Mouse (Mus musculus) cerebellum, adult 18-20 months (tissue): ENCODE data around the gene Atp13a1.
A peak's percentile ranks its signal among the peaks of the same experiment; 100 is the strongest.

ENCODE experiments used
- DNase-seq, 2 experiments: peaks; one replicate each; pipeline ENCODE4 v3.0.0; 2021

The Atp13a1 gene

DNA sequence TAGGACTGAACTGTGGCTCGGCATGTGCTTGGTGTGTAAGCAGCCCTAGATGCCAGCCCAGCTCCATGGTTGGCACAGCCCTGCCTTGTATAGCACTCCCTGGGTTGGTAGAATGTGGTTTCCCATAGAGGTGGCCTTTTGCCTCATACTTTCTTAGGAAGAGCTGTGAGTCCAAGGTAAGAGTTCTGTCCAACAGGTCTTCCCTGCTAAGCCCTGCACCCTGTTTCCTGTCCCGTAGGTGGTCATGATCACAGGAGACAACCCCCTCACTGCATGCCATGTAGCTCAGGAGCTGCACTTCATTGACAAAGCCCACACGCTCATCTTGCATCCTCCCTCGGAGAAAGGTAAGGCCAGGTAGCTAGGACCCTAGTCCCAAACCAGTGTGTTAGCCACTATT, 10.8 kb downstream of the Atp13a1 start:
- DNase-seq: no peak

- DNase-seq: no peak
Observed at GRCm38 (mm10) chr8:69802216-69802615, 11.3 kb downstream of the Atp13a1 start.

GRCm38 (mm10) chr8:69803366-69803765, 12.4 kb downstream of the Atp13a1 start:
- DNase-seq: no peak

GRCm38 (mm10) chr8:69804537-69804936, 13.6 kb downstream of the Atp13a1 start:
- no peak for DNase-seq

- no peak for DNase-seq
Observed at GRCm38 (mm10) chr8:69805086-69805485, 14.1 kb downstream of the Atp13a1 start.

- DNase-seq: no peak
Observed at GRCm38 (mm10) chr8:69805491-69805890, 14.5 kb downstream of the Atp13a1 start.

- DNase-seq: no peak
Observed at GRCm38 (mm10) chr8:69807236-69807635, 16.3 kb downstream of the Atp13a1 start.

- peak in 1 of 2 experiments; percentile 34 for DNase-seq
Observed at GRCm38 (mm10) chr8:69808094-69808863, 17.3 kb downstream of the Atp13a1 start, which contains the start of gene Gmip. Gmip (plus strand) TSS chr8:69808679.

GRCm38 (mm10) chr8:69808864-69809403, 18.0 kb downstream of the Atp13a1 start:
- no peak for DNase-seq

DNA sequence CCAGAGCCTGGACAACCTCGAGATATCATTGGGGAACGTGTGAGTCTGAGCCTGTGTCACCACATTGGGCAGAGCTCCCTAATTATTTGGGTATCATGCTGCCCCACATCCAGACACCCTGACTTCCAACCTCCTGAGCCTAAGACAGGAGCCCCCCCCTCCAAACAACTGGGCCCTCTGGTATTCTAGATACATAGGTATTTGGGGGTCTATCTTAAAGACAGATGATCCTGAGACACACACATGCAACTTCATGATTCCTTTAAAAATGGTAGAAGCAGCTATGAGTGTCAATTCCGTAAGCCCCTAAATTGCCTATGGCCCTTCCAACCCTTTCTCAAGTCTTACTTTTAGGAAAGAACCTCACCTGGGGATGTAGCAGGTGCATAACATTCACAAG, 18.9 kb downstream of the Atp13a1 start:
- no peak for DNase-seq

DNA sequence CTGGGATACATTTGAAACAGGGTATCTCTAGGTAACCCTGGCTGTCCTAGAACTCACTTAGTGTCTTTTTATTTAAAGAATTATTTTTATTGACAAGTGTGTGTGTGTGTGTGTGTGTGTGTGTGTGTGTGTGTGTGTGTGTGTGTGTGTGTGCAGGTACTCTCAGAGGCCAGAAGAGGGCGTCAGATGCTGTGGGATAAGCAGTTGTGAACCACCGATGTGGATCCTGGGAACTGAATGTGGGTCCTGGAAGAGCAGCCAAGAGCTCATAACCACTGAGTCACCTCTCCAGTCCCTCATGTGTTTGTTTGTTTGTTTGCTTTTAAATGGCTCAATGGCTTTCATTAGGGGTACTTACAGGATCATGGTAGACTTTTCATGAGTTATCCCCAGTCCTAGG, 23.9 kb downstream of the Atp13a1 start:
- no peak for DNase-seq

GRCm38 (mm10) chr8:69815396-69815795, 24.4 kb downstream of the Atp13a1 start:
- DNase-seq: no peak

- DNase-seq: no peak
Observed at GRCm38 (mm10) chr8:69820466-69820865, 29.5 kb downstream of the Atp13a1 start.

DNA sequence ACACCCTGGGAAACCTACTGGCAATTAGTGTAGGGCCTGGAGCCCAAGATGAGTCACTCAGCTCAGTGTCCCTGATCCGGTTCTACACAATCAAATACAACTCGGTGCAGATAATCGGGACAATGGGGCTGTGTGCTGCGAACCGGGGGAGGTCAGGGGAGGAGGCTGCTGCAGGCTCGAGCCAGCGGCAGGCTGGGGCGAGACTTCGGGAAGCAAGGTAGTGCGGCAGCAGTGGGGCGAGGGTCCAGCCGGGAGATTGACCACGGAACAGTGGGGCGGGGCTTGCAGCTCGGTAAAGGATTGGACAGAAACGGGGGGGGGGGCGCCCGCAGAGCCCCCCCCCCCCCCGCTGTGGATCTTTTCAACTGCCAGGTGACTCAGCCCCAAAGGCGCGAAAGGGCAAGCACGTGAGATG, 31.0 kb downstream of the Atp13a1 start:
- no peak for DNase-seq

DNA sequence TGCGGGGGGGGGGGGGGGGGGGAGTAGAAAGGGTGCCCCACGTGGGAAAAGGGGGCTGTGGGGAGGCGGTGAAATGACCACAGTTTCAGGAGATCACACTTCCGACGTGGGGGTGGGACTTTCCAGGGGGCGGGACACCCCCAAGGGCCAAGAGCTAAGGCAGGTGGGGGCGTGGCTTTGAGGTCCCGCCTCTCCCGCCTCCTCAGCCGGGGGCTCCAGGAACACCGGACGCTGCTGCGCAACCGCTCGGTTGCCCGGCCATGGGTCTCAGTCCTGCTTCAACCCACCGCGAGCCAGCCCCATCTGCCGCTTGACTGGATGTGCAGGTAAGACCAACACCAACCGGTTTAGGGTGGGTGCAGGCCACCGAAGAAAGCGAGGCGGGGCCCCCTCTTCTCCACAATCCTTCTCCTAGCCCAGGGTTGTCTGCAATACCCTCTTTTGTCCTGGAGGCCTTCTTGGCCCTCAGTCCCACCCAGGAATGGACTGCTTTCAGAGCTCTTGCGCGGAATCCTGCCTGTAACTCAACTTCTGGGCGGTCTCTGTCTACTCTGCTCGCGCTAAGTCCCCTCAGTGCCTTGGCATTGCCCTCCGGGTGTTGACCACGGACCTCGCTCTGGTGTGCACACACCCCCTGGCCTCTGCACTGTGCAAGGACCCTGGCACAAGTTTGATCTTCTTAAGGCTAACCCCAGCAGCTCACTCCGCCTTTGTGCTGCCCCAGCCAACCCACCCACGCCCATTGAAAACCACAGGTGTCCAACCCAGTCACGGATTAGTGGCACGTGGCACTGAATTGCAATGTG, 31.6 kb downstream of the Atp13a1 start, which contains the start of gene Lpar2:
TSS of gene Lpar2 (plus strand) at position 44 of the 806 bp plus-strand sequence.
- DNase-seq: peak in 1 of 2 experiments; percentile 22

DNA sequence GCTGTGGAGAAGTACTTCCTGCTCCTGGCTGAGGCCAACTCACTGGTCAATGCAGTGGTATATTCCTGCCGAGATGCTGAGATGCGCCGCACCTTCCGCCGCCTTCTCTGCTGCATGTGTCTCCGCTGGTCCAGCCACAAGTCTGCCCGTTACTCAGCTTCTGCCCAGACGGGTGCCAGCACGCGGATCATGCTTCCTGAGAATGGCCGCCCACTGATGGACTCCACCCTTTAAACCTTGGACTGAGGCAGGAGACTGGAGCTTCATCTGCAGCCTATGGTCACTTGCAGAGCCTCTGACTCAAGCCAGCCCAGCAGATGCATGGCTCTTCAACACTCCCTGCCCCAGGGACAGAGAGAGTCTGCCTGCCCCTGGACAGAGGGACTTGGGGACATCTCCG, 35.4 kb downstream of the Atp13a1 start:
- DNase-seq: no peak

DNA sequence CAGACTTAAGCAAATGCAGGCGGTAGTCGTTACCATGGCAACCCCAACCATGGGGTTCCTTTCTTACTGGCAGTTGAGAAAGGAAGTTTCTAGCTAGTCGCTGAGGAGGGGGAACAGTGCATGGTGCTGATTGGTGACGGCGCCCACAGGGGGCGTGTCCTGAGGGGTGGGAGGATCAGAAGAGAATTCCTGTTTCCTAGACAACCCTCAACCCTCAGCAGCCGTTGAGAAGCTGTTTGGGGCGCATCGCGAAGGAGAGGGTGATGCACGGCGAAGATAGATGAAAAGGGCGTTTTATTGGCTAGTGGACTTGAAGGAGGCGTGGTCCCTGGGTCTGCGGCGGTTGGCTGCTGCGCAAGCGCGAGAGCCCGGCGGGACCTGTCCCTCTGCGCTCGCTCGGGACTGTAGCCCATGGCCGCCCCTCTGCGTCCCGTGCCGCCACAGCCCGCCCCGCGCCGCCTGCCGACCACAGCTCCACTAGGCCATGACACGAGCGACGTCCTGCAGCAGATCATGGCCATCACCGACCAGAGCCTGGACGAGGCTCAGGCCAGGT, 41.4 kb downstream of the Atp13a1 start, which contains the start of gene Pbx4:
TSS of gene Pbx4 (plus strand) at position 194 of the 556 bp plus-strand sequence.
- DNase-seq: peak; percentile 82

GRCm38 (mm10) chr8:69837057-69837682, 46.2 kb downstream of the Atp13a1 start:
- DNase-seq: no peak

GRCm38 (mm10) chr8:69847167-69848065, 56.5 kb downstream of the Atp13a1 start:
- no peak for DNase-seq

DNA sequence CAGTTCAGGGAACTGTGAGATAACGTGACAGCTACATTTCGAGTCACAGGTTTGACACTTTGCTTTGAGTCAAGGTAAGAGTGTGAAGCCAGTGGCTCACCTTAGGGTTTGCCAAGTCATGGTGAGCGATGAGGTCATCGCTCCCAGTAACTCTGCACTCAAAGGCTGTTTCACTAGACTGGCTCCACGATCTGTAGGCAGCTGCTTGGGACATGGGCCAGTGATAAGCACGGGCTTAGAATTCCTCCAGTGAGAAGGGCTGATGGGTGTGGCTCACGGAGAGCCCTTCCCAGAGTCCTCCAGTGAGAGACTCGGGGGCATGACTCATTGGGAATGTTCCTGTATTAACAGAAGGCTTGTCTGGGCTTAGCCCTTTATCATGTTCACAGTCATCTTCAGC, 58.0 kb downstream of the Atp13a1 start:
- no peak for DNase-seq

GRCm38 (mm10) chr8:69849899-69850298, 58.9 kb downstream of the Atp13a1 start:
- DNase-seq: no peak
